Mouse (Mus musculus): ENCODE measurements around the gene Gm45521.
"Not testable (repeated sequence)": the region's sequence is repeated elsewhere in the genome, so short reads cannot be mapped to it uniquely, and the experiment has no call there.

Gene Gm45521

DNA sequence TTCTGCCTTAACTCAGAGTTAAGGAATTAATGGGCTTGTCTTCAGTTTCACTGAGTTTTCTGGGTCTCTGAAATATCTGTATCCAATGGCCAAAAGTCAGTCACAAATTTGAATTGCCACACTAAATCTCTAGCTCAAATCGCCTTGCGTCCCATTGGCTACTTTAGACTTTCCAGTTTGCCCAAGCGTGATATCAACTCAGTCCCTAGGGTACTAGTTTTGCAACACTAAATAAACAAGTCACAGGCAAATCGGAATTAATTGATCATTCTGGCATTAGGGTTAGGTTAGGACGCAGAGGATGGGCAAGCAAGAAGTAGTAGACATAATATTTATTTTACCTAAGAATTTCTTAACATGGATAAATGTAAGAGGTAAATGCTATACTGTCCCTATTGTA lies 43.2 kb downstream of the Gm45521 start:
- no peak for DNase-seq (ENCODE audit: low spot score)

DNA sequence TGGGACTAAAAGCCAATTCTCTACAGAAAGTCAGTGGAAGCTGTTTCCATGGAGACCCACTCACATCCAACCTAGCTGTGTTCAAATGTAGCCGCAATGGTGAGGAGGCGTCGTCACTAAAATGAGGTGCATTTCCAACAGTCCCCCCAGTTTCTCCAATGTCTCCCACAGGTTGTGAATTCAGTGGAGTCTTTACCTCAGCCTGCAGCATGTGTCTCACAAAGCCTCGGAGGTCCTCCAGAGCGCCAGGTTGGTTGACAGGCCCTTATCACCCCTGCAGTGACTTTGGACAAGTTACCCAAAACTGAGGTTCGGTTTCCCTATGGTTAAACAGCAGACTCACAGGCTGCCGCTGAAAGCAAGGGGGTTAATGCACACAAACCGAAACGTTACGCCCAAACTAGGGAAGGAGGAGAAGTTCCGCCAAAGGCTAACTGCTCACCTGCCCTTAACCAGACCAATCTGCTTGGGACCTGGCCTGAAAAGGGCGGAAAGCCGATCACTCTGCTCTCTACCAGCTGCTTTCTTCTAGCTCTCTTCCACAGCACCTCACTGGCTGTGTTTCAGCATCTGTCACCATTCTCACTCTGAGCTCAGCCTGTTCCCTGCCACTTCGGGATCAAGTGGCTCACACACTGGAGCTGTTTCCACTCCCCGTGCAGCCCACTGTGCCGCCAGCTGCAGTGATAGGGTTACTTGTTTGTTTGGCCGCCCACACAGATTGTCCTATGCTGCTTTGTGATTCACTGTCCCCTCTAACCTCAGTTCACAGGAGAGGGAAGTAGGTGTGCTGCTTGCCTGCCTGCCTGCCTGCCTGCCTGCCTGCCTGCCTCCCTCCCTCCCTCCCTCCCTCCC lies 44.0 kb downstream of the Gm45521 start:
- no peak for DNase-seq (ENCODE audit: low spot score)

DNA sequence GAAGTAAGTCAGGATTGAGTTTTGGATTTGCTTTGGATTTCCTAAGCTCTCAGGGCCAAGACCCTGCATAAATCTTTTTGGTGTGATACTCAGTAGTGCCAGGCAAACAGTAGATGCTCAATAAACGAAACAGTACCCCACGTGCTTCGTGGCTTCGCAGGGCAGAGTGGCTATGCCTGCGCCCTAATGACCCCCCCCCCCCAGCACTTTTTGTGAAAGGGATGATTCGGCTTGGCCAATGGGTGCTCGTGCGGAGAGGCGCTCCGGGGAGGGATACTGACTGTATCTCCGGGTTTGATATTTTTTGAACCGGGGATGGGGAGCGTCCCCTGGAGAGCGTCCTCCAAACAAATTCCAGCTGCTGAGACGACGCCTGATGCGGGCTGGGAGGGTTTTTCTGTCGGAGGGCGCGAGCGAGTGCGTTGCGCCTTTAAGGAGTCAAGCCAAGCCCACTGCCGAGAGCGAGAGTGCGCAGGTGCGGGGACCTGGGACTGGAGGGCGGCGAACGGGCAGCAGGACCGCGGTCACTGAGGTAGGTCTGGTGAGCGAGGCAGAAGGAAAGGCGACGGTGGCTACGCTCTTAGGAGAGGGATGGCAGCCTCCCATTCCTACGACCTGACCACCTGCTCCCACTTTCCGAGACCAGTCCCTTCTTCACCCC lies 45.5 kb downstream of the Gm45521 start, which contains the start of gene Abhd6:
TSS of gene Abhd6 (plus strand) at position 471 of the 661 bp plus-strand sequence.
- peak; percentile 45 for DNase-seq (ENCODE audit: low spot score)

DNA sequence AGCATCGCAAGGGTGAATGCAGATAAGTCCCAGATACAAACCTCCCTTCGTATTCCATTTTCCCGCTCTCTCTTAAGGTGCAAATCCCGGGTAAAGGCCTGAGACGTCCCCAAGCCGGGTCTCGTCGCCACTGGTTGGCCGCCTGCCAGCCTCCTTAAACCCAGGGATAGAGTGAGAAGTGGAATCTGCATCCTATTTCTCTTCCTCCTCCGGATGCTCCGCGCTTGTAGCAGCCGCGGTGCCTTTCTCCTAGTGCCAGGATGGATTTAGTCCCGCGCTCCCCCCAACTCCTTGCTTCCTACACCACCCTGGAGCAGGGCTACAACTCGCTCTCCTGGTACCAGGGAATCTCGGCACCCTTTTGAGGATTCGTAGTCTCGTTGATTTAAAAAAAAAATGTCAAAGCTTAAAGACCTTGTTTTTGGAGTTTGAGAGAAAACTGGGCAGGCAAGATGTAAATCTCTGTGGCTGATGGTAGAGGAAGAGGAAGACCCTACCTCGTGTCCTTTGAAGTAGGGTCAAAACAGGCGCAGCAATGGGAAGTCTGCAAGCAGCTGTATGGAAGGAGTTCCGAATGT lies 46.1 kb downstream of the Gm45521 start:
- DNase-seq (ENCODE audit: low spot score), result no peak

DNA sequence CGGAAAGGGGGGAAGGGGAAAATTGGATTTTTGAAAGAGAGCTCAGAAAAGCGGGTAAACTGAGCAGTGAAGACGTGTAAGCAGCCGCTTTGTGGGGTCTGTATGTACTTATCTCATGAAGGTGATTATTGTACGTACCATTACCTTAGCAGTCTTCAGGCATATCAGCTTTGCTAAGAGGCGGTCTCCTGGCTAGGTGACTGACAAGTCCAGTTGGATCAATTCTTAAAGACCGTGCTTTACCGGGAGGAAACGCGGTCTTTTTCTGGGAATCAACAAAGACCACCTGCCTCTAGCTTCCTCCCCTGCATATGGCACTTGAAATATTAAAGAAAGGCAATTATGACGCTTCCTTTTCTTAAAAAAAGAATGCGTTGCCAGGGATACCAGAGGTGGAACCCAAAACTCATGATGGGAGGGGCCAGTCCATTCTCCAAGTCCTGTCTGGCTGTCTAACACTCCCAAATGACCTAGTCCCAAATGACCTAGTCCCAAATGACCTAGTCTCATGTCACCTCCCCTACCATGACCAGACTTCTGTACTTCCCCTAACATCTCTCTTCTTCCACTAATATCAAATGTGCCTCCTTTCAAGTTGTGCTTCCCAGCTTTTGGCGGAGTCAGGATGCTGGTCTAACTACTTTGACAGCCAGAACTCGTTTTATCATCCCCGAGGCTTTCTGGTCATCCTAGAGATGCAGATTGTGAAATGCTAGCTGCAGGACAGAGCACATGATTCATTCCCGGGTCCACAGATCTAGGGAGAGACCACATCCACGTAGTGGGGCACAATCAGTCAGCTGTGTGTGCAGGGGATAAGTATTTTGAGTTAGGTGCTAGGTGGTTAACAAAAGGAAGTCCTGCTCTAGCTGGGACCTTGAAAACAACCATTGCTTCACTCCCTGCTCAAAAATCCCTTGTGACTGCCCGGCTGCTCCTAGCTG lies 46.9 kb downstream of the Gm45521 start:
- DNase-seq (ENCODE audit: low spot score), result no peak

DNA sequence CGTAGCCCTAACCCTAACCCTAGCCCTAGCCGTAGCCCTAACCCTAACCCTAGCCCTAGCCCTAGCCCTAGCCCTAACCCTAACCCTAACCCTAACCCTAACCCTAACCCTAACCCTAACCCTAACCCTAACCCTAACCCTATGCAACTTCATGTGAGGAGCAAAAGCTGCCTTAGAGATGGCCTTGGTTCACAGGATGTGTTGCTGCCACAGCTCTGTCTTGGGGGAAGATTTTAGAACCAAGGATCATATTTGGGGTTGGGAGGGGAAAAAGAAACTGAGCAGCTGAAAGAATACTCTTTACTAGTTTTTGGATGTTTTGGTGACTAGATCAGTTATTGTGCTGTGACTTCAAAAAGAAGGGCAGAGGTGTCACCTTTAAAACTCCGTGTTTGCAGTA lies 49.0 kb downstream of the Gm45521 start:
- not testable (repeated sequence) for DNase-seq (ENCODE audit: low spot score)

DNA sequence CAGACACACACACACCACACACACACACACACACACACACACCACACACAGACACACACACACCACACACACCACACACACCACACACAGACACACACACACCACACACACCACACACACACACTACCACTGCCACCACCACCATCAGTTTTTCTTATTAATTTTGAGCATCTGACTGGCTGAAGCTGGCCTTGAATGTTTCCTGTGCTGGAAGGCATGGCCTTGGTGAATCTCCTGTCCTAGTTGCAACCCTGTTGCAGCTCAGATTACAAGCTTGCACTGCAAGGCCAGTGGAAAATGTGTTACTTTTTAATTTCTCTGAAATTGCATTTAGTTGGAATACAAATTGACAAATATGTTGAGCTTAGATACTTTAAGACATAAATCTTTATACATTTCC lies 50.0 kb downstream of the Gm45521 start:
- DNase-seq (ENCODE audit: low spot score), result no peak

DNA sequence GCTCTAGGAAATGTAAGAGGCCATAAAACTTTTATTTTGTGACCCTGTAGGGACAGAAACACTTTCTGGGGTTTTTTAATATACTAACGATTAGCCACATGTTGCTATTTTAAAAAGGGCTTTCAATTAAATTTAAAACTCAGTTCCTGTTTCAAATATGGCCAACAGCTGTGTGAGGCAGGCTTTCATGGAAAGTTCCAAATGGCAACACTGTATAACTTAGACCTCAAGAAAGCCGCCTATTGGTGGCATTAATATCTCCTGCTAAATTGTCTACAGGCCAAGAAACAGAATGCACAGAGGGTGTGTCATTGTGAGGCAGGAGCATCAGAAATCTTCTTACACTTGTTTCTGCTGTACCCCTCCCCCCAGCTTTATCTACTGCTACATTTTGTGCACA lies 50.4 kb downstream of the Gm45521 start:
- DNase-seq (ENCODE audit: low spot score), result no peak

DNA sequence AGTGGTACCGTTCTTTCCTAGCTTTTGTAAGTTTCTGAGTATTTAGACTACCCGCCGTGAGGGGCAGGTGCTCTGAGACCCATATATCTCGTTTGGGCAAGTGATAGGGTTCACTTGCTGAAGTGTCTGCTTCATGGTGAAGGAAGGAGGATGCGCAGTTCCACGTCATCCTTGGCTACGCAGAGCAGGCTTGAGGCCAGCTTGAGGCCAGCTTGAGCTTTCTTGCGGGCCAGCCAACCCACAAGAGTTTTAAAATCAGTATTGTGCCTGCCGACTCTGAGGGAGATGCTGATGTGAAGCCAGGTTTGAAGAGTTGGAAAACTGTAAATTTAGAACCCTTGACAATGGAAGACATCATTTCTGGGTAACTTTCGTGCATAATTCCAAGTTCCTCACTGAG lies 50.8 kb downstream of the Gm45521 start:
- no peak for DNase-seq (ENCODE audit: low spot score)

All from urinary bladder, postnatal 10 days (tissue).